Mouse (Mus musculus): ENCODE measurements around the gene Rras2. TPM values are rescaled to one million over a fixed set of nuclear protein-coding genes. Genes with fewer than 3 reads are reported as not detected.
A peak's percentile ranks its signal among the peaks of the same experiment; 100 is the strongest.

The Rras2 gene
- 13.7 and 14.5 TPM in 2 replicates for polyA plus RNA-seq (2016; fragmentation: Nextera tagmentation; extraction: Ambion mirVana)

DNA sequence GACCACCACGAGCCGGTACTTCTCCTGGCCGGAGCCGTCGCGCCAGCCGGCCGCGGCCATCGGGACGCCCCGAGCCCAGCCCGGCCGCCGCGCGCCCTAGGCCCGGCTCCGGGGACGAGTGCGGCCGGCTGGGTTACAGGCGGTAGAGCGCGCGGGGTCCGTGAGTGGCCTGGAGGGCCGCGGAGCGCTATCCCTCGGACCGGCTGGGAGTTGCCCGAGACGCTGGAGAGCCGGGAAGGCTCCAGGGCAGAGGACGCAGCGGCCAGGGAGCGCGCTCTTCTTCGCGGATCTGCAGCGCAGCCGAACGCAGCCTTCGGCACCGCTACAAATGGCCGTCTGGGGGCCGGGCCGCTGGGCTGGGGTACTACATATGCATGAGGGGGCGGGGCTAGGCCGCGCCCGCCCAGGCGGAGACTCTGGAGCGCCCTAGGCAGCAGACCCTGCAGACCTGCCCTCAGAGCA, at the start of gene Rras2:
Gene Rras2 (minus strand): TSS at position 338 of the 462 bp plus-strand sequence.
- peak within 1 kb of the TSS; percentile 87 for H3K4me2 ChIP-seq
- peak within 1 kb of the TSS; percentile 77 for H3K27ac ChIP-seq
- no peaks in the 10 kb centered on the region for H3K9me3 ChIP-seq (replicated peaks)
- peaks cover 49% of the 10 kb centered on the region for H3K27me3 ChIP-seq (replicated peaks)
- peak within 1 kb of the TSS; percentile 72 for H3K4me3 ChIP-seq
- ATAC-seq = peak; percentile 90
- peaks cover 27% of the 10 kb centered on the region for H3K4me1 ChIP-seq
- H3K9ac ChIP-seq = peak within 1 kb of the TSS; percentile 71
- H3K36me3 ChIP-seq = no peaks in the 10 kb centered on the region
- WGBS (ENCODE audit: insufficient replicate concordance) = under 1% methylated on average over 49 of the region's 55 CpGs

DNA sequence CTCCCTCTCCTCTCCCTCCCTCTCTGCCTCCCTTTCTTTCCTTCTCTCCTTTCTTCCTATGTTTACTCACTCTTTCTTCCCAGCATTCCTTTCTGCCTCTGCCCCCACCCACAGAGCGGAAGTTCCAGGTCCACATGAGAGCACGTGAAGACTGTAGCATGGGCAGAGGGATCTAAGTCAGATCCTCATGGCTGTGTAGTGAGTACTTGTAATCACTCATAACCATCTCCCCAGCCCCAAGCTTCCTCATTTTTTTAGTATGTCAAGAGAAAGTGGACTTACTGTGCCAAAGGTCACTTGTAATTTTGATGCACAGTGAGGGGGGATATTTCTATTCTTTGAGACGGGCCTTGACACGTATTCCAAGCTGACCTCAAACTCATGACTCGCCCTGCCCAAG, 45.4 kb upstream of the Rras2 start:
- H3K36me3 ChIP-seq = no peaks in the 10 kb centered on the region
- H3K27me3 ChIP-seq (replicated peaks) = no peaks in the 10 kb centered on the region
- WGBS (ENCODE audit: insufficient replicate concordance) = 61% methylated on average over 5 of the region's 5 CpGs
- no peaks in the 10 kb centered on the region for H3K9me3 ChIP-seq (replicated peaks)
- H3K4me2 ChIP-seq = no peak overlapping the region
- no peaks in the 10 kb centered on the region; the same call in 1 of the 2 replicates for H3K4me1 ChIP-seq
- ATAC-seq = no peak
- no peak overlapping the region for H3K27ac ChIP-seq
- H3K9ac ChIP-seq = no peak overlapping the region
- no peak overlapping the region for H3K4me3 ChIP-seq

DNA sequence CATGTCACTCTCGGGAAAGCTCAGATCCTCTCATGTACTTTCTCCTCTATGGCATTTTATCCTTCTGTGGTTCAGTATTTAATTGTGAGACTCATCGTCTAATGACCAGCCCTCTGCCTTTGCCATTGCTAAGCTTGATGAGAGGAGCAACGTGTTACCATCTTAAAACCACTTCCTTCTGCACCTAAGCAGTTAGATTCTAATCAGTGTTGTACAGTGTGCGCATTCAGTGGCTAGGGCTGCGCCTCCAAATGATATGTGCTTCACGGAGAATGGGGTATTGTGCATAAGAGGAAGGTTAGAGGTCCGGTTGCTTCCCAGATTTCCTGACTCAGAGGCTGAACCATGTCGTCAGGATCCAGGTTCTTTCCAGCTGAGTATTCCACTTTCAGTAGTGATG, 43.5 kb upstream of the Rras2 start:
- no peak overlapping the region for H3K9ac ChIP-seq
- no peaks in the 10 kb centered on the region for H3K36me3 ChIP-seq
- no peak for ATAC-seq
- H3K4me2 ChIP-seq = no peak overlapping the region
- no peaks in the 10 kb centered on the region for H3K27me3 ChIP-seq (replicated peaks)
- 40% methylated on average over 8 of the region's 8 CpGs for WGBS (ENCODE audit: insufficient replicate concordance)
- no peaks in the 10 kb centered on the region for H3K4me1 ChIP-seq
- H3K9me3 ChIP-seq (replicated peaks) = no peaks in the 10 kb centered on the region
- no peak overlapping the region for H3K4me3 ChIP-seq
- no peak overlapping the region for H3K27ac ChIP-seq

DNA sequence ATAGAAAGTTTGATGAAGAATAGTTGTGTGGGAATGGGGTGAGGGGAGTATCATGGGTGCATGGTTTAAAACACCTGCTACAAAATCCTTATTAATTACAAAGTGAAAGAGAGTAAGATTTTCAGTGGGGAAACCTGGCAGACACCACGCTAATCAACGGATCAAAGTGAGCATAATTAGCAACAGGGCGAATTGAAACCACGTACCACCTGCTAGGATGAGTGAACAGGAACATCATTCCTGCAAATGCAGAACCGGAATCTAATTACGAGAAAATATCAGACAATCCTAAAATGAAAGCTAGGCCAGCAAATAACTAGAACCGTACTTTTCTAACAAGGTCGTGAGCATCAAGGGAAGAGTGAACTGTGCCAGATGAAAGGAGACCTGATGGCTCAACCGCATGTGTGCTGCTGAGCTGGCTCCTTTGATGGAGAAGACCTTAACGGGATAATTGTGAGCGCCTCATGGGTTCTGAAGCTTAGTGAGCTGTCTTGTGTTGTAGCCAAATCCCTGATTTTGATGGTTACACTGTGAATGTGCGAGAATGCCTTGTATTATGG, 40.2 kb upstream of the Rras2 start:
- Histone ChIP-seq H3K9ac (no peak overlapping the region), H3K36me3 (no peaks in the 10 kb centered on the region), H3K4me3 (no peak overlapping the region), H3K4me2 (no peak overlapping the region), H3K27me3 (replicated peaks) (no peaks in the 10 kb centered on the region), H3K27ac (no peak overlapping the region), H3K4me1 (no peaks in the 10 kb centered on the region), H3K9me3 (replicated peaks) (no peaks in the 10 kb centered on the region)
- no peak for ATAC-seq
- WGBS (ENCODE audit: insufficient replicate concordance) = 77% methylated on average over 12 of the region's 12 CpGs

DNA sequence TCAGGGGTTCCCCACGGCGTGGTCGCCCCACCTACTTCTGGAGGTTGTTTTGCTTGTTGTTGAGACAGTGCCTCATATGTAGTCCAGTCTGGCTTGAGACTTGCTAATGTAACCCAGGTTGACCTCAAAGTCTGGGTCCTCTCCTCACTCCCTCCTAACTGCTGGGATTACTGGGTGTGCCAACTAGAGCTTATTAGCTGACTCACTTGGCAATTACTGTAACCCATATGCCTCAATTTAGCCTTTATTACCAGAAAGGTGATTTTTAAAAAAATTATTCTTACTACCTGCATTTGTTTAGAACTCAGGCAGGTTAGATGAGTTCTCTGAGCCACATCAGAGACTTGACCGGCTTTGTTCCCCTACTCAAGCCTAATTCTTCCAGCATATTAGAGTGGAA, 38.8 kb upstream of the Rras2 start:
- Histone ChIP-seq H3K4me2 (no peak overlapping the region), H3K27ac (no peak overlapping the region), H3K9ac (no peak overlapping the region), H3K36me3 (no peaks in the 10 kb centered on the region), H3K4me1 (no peaks in the 10 kb centered on the region), H3K27me3 (replicated peaks) (no peaks in the 10 kb centered on the region), H3K4me3 (no peak overlapping the region), H3K9me3 (replicated peaks) (no peaks in the 10 kb centered on the region)
- no peak for ATAC-seq
- 79% methylated on average over 4 of the region's 4 CpGs for WGBS (ENCODE audit: insufficient replicate concordance)

DNA sequence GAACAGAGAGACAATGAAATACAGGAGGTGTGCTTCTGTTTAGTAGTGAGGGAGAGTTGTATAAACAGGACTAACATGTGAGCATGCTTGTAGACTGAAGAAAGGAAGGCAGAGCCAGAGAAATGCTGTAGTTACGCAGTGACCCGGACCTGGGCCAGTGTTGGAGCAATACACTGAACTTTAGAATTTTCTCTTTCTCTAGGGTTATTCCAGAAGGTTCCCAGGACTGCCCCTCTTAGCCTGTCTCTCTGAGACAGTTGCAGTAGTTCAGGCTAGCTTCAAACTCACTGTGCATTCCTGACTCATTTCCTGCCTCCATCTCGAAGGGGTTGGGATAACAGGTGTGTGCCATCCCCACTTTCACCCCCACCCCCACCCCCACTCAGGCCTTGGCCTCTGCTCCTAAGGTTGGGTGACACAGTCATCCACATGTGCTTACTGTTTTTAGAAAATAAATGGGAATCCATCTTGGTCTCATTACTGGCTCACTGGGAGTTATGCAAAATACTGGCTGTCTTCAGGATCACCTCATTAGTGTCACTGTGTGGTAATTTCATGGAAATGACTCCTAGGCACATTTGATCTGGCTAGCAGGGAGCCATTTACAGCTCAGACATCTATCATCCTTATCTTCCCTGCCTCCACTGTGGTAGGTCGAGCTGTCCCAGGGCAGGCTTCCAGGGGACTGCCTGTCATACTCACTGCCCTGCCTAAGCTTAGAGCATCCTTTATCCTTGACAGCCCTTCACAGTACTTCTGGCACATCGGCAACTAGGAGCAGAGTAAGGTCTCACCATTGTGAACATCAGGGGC, 37.7 kb upstream of the Rras2 start:
- Histone ChIP-seq H3K4me2 (no peak overlapping the region), H3K4me1 (no peaks in the 10 kb centered on the region), H3K36me3 (no peaks in the 10 kb centered on the region), H3K27ac (no peak overlapping the region), H3K9ac (no peak overlapping the region), H3K9me3 (replicated peaks) (0 out of 2 replicates have a peak, but pooled peaks cover 4% of the 10 kb centered on the region), H3K27me3 (replicated peaks) (no peaks in the 10 kb centered on the region), H3K4me3 (no peak overlapping the region)
- WGBS (ENCODE audit: insufficient replicate concordance) = 43% methylated on average over 5 of the region's 5 CpGs
- ATAC-seq = no peak

DNA sequence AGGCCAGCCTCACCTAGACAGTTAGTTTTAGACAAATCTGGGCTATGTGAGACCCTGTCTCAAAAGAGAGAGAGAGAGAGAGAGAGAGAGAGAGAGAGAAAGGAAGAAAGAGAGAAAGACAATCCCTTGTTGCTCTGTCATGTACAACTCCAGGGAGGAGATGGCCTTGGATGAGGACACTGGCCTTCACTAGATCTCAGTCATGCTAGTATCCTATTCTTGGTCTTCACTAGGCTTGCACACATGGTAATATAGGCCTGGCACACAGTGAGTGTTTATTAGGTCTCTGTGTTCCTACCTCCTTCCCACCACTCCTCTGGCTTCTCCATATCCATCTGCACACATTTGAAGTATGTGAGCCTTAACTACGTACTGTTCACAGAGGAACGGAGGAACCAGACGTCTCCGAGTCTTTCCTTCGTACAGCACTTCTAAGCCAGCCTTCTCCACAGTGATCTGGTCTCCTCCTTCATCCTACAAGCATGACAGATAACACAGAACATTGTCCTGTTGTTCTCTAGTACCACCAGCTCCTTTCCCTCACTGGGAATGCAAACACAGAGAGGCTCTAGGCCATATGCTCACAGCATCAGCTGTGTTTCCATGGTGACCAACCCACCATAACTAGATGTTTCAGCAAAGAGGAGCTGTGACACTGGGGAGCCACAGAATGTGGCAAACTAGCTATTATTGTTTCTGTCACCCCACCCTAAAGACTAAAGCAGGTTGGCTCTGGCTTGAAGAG, 33.6 kb upstream of the Rras2 start:
- Histone ChIP-seq H3K4me1 (no peaks in the 10 kb centered on the region), H3K27ac (no peak overlapping the region), H3K9me3 (replicated peaks) (0 out of 2 replicates have a peak, but pooled peaks cover 4% of the 10 kb centered on the region), H3K9ac (no peak overlapping the region), H3K4me3 (no peak overlapping the region), H3K27me3 (replicated peaks) (no peaks in the 10 kb centered on the region), H3K4me2 (no peak overlapping the region), H3K36me3 (no peaks in the 10 kb centered on the region)
- WGBS (ENCODE audit: insufficient replicate concordance) = 80% methylated on average over 5 of the region's 5 CpGs
- no peak for ATAC-seq

DNA sequence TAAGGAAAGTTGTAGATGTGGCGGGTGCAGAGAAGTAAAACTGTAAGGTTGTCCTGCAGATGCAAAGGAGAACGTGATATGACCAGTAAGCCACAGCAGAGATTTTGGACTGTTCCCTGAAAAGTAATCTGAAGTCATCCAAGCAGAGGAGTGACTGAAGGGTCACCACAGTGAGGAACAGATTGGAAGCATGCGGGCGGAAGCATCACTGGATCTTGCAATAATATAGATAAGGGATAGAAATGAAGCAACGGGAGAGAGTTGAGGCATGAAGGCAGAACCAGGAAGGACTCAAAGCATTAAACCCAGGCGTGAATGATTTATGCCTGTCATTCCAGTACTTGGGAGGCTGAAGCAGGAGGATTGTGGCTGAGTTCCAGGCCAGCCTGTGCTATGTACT, 32.0 kb upstream of the Rras2 start:
- H3K36me3 ChIP-seq = no peaks in the 10 kb centered on the region
- H3K9me3 ChIP-seq (replicated peaks) = 0 out of 2 replicates have a peak, but pooled peaks cover 4% of the 10 kb centered on the region
- no peak overlapping the region for H3K27ac ChIP-seq
- WGBS (ENCODE audit: insufficient replicate concordance) = 68% methylated on average over 6 of the region's 6 CpGs
- no peaks in the 10 kb centered on the region for H3K27me3 ChIP-seq (replicated peaks)
- H3K4me3 ChIP-seq = no peak overlapping the region
- H3K4me1 ChIP-seq = no peaks in the 10 kb centered on the region
- no peak overlapping the region for H3K4me2 ChIP-seq
- no peak overlapping the region for H3K9ac ChIP-seq
- ATAC-seq = no peak

DNA sequence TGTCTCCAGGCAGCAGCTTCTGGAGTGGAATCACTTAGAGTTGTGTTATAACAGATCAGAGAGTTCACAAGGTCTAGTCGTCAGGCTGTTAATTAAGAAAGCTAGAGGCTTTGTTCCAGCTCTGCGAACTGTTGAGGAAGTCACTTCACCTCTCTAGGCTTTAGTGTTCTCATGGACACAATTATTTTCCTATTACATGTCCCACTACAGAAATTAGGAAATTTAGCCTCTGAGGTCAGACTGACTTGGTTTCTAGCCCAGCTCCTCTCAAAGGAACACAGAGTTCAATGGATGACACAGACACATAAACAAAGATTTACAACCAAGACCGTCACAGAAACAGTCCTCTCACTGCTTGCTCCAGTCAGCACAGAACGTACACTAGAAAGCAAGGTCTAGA, 31.6 kb upstream of the Rras2 start:
- 0 out of 2 replicates have a peak, but pooled peaks cover 4% of the 10 kb centered on the region for H3K9me3 ChIP-seq (replicated peaks)
- H3K36me3 ChIP-seq = no peaks in the 10 kb centered on the region
- no peak overlapping the region for H3K9ac ChIP-seq
- ATAC-seq = no peak
- 62% methylated on average over 4 of the region's 4 CpGs for WGBS (ENCODE audit: insufficient replicate concordance)
- H3K27me3 ChIP-seq (replicated peaks) = no peaks in the 10 kb centered on the region
- no peaks in the 10 kb centered on the region for H3K4me1 ChIP-seq
- no peak overlapping the region for H3K4me3 ChIP-seq
- H3K27ac ChIP-seq = no peak overlapping the region
- no peak overlapping the region for H3K4me2 ChIP-seq

DNA sequence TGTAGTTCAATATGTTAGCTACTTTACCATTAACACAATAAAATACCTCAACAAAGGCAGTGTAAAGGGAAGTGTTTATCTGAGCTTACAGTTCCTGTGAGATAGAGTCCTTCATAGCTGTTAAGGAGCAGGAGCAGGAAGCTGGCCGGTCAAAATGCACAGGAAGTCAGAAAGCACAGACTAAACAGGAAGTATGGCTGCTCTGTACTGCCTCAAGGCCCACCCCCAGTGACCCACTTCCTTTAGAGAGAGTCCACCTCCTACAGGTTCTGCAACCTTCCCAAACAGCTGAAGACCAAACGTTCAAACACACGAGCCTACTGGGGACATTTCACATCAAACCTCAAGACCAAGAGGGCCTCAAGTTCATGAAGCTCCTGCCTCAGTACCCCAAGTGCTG, 28.3 kb upstream of the Rras2 start:
- Histone ChIP-seq H3K27ac (no peak overlapping the region), H3K4me1 (no peaks in the 10 kb centered on the region), H3K4me3 (no peak overlapping the region), H3K4me2 (no peak overlapping the region), H3K9ac (no peak overlapping the region), H3K27me3 (replicated peaks) (no peaks in the 10 kb centered on the region), H3K36me3 (no peaks in the 10 kb centered on the region), H3K9me3 (replicated peaks) (0 out of 2 replicates have a peak, but pooled peaks cover 4% of the 10 kb centered on the region)
- WGBS (ENCODE audit: insufficient replicate concordance) = 30% methylated on average over 3 of the region's 3 CpGs
- no peak for ATAC-seq

DNA sequence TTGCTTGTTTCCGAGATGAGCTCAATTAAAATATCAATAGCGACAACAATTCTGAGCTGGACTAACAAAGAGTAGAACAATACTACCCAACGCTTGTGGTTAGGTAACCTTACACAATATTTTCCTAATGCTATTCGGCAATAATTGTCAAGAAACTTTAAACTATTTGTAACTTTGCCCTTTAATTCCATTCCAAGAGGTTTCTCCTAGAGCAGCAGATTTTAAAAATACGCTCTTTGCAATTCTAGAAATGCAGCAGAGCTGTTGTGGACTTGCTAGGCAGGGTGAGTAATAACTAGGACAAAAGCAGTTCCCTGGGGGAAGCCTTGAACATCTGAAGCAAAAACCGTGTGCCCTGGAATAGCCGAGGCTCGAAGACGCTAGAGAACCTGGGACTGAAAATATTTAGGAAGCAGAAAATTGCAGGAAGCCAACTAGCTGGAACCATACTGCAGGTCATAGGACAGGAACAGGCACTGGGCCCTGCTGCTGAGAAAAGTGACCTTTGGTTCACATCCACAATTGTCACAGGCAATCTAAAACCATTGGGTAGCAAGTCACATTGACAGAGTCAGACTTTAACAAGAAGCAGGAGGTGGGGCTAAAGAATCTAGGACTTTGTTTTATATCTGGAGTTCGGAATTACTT, 24.7 kb upstream of the Rras2 start:
- no peaks in the 10 kb centered on the region for H3K9me3 ChIP-seq (replicated peaks)
- no peak overlapping the region for H3K4me2 ChIP-seq
- H3K9ac ChIP-seq = no peak overlapping the region
- H3K27ac ChIP-seq = no peak overlapping the region
- no peak for ATAC-seq
- H3K36me3 ChIP-seq = no peaks in the 10 kb centered on the region
- no peak overlapping the region for H3K4me3 ChIP-seq
- no peaks in the 10 kb centered on the region for H3K27me3 ChIP-seq (replicated peaks)
- 67% methylated on average over 10 of the region's 10 CpGs for WGBS (ENCODE audit: insufficient replicate concordance)
- no peaks in the 10 kb centered on the region for H3K4me1 ChIP-seq
